Mouse (Mus musculus) heart, postnatal 0 days (tissue): Measurements from ENCODE around the gene Creb5. TPM values are rescaled to one million over a fixed set of nuclear protein-coding genes. Genes with fewer than 3 reads are reported as not detected.

Experiments used
- ATAC-seq: fragments of 200-750 bp; cut with Nextera tagmentation; 2 replicates; pipeline ENCODE4 v1.8.0; 2017; ENCODE audit warnings: low read depth, moderate number of reproducible peaks, moderate library complexity; ENCODE audit not compliant: insufficient read depth
- DNase-seq: peaks from one replicate; pipeline ENCODE4 v3.0.0-alpha.2; 2016; ENCODE audit warnings: low spot score
- H3K27ac ChIP-seq: fragments of 300-500 bp; sonication (generic); 2 replicates; pipeline ENCODE4 v1.5.1; 2014; ENCODE audit warnings: low read depth, mild to moderate bottlenecking
- H3K27me3 ChIP-seq: fragments of 300-500 bp; sonication (generic); 2 replicates; pipeline ENCODE4 v1.6.1; 2014; ENCODE audit warnings: low read length, mixed read lengths; ENCODE audit not compliant: control insufficient read depth, insufficient read depth
- H3K36me3 ChIP-seq: fragments of 300-500 bp; sonication (generic); replicated peaks from 2 replicates; pipeline ENCODE4 v1.6.1; 2014; ENCODE audit warnings: low read length, mixed read lengths; ENCODE audit not compliant: control insufficient read depth, insufficient read depth
- H3K4me1 ChIP-seq: fragments of 300-500 bp; sonication (generic); 2 replicates; pipeline ENCODE4 v1.6.1; 2014; ENCODE audit warnings: antibody characterized with exemption; ENCODE audit not compliant: control insufficient read depth, insufficient read depth
- H3K4me2 ChIP-seq: fragments of 300-500 bp; sonication (generic); 2 replicates; pipeline ENCODE4 v1.6.1; 2014; ENCODE audit warnings: low read depth, mild to moderate bottlenecking, low read length, moderate library complexity
- H3K4me3 ChIP-seq: fragments of 300-500 bp; sonication (generic); 2 replicates; pipeline ENCODE4 v1.5.1; 2014; ENCODE audit warnings: low read depth, low read length
- H3K9ac ChIP-seq: fragments of 300-500 bp; sonication (generic); replicated peaks from 2 replicates; pipeline ENCODE4 v1.6.1; 2014; ENCODE audit warnings: low read depth, low read length, mixed read lengths
- H3K9me3 ChIP-seq: fragments of 300-500 bp; sonication (generic); replicated peaks from 2 replicates; pipeline ENCODE4 v1.6.1; 2016; ENCODE audit warnings: low read length; ENCODE audit not compliant: control insufficient read depth
- CTCF ChIP-seq: IDR thresholded peaks from 2 replicates; pipeline ENCODE4 v1.5.1; 2016; ENCODE audit warnings: antibody characterized with exemption, control low read depth, low read depth
- EP300 ChIP-seq: IDR thresholded peaks from 2 replicates; pipeline ENCODE4 v1.6.1; 2016; ENCODE audit warnings: antibody characterized with exemption, low read depth
- WGBS: fragments of 180-500 bp; shearing (Covaris S2); extraction: QIAGEN DNeasy Blood & Tissue Kit; methylation state at CpG from one replicate; pipeline ENCODE4 v1.1.7; 2014; 5-methylcytosine and 5-hydroxymethylcytosine counted together
- polyA plus RNA-seq: library from polyadenylated mRNA; unstranded; fragments of >200 nt; fragmentation: Nextera tagmentation; extraction: Ambion mirVana; gene quantifications from 2 replicates; pipeline ENCODE4 v1.2.1, GENCODE M21; 2015
- total RNA-seq: library from RNA; depleted of rRNA; stranded (reverse); fragments of >200 nt; gene quantifications from 2 replicates; pipeline ENCODE4 v1.2.3, GENCODE M21; 2014; ENCODE audit warnings: low replicate concordance

Creb5 gene
- total and polyA plus RNA-seq, 2 experiments from 2014 or later = 13.5 to 17.8 TPM

- ATAC-seq (no peak), DNase-seq (no peak)
- Histone ChIP-seq H3K9ac (no peak overlapping the region), H3K4me1 (no peaks in the 10 kb centered on the region), H3K27ac (no peak overlapping the region), H3K27me3 (no peaks in the 10 kb centered on the region), H3K36me3 (no peaks in the 10 kb centered on the region), H3K4me3 (no peak overlapping the region), H3K4me2 (no peak overlapping the region), H3K9me3 (no peaks in the 10 kb centered on the region)
- no peak for TF ChIP-seq EP300
- TF ChIP-seq CTCF = no peak
- 78% methylated on average over 13 of the region's 13 CpGs for WGBS
Observed at GRCm38 (mm10) chr6:53523743-53524497, 236.8 kb downstream of the Creb5 start.

GRCm38 (mm10) chr6:53526460-53526859 lies 239.4 kb downstream of the Creb5 start:
- Histone ChIP-seq H3K27ac (no peak overlapping the region), H3K4me3 (no peak overlapping the region), H3K36me3 (no peaks in the 10 kb centered on the region), H3K27me3 (no peaks in the 10 kb centered on the region), H3K9me3 (no peaks in the 10 kb centered on the region), H3K4me1 (no peaks in the 10 kb centered on the region), H3K4me2 (no peak overlapping the region), H3K9ac (no peak overlapping the region)
- TF ChIP-seq CTCF = peak; percentile 8; the same call in 1 of the 2 replicates
- no peak for TF ChIP-seq EP300
- DNase-seq (no peak), ATAC-seq (no peak)
- WGBS = 96% methylated on average over 1 of the region's 1 CpGs

GRCm38 (mm10) chr6:53530742-53531141 lies 243.7 kb downstream of the Creb5 start:
- 84% methylated on average over 8 of the region's 8 CpGs for WGBS
- TF ChIP-seq EP300 (no peak), CTCF (no peak)

GRCm38 (mm10) chr6:53531461-53531860 lies 244.4 kb downstream of the Creb5 start:
- H3K4me3 ChIP-seq = no peak overlapping the region
- H3K4me2 ChIP-seq = no peak overlapping the region
- TF ChIP-seq CTCF = no peak
- no peak for TF ChIP-seq EP300
- H3K27ac ChIP-seq = no peak overlapping the region
- H3K9ac ChIP-seq = no peak overlapping the region
- no peak for DNase-seq
- H3K4me1 ChIP-seq = no peaks in the 10 kb centered on the region
- no peaks in the 10 kb centered on the region for H3K9me3 ChIP-seq
- ATAC-seq = no peak
- no peaks in the 10 kb centered on the region for H3K27me3 ChIP-seq
- no peaks in the 10 kb centered on the region for H3K36me3 ChIP-seq
- 78% methylated on average over 4 of the region's 4 CpGs for WGBS

More at GRCm38 (mm10) chr6:53530742-53531141, 243.7 kb downstream of the Creb5 start:
- no peaks in the 10 kb centered on the region for H3K27me3 ChIP-seq
- H3K36me3 ChIP-seq = no peaks in the 10 kb centered on the region
- ATAC-seq (no peak), DNase-seq (no peak)
- no peak overlapping the region for H3K4me3 ChIP-seq
- H3K9me3 ChIP-seq = no peaks in the 10 kb centered on the region
- no peak overlapping the region for H3K4me2 ChIP-seq
- H3K4me1 ChIP-seq = no peaks in the 10 kb centered on the region
- H3K9ac ChIP-seq = no peak overlapping the region
- no peak overlapping the region for H3K27ac ChIP-seq

GRCm38 (mm10) chr6:53537530-53537929 lies 250.5 kb downstream of the Creb5 start:
- DNase-seq = no peak
- no peaks in the 10 kb centered on the region for H3K9me3 ChIP-seq
- H3K36me3 ChIP-seq = no peaks in the 10 kb centered on the region
- no peak overlapping the region for H3K4me3 ChIP-seq
- peak overlapping the region; percentile 40 for H3K27ac ChIP-seq
- no peaks in the 10 kb centered on the region for H3K27me3 ChIP-seq
- WGBS = 64% methylated on average over 4 of the region's 4 CpGs
- ATAC-seq = peak; percentile 33; the same call in 1 of the 2 replicates
- no peak overlapping the region for H3K4me2 ChIP-seq
- no peak overlapping the region for H3K9ac ChIP-seq
- peaks cover 10% of the 10 kb centered on the region; the same call in 1 of the 2 replicates for H3K4me1 ChIP-seq
- TF ChIP-seq CTCF (no peak), EP300 (no peak)

GRCm38 (mm10) chr6:53541798-53542197 lies 254.7 kb downstream of the Creb5 start:
- Histone ChIP-seq H3K36me3 (no peaks in the 10 kb centered on the region), H3K4me2 (no peak overlapping the region), H3K27ac (no peak overlapping the region), H3K4me3 (no peak overlapping the region), H3K27me3 (no peaks in the 10 kb centered on the region), H3K9me3 (no peaks in the 10 kb centered on the region), H3K4me1 (peaks cover 14% of the 10 kb centered on the region; the same call in 1 of the 2 replicates), H3K9ac (no peak overlapping the region)
- TF ChIP-seq CTCF (peak; percentile 49), EP300 (no peak)
- peak; percentile 63; the same call in 1 of the 2 replicates for ATAC-seq
- WGBS = 52% methylated on average over 5 of the region's 5 CpGs
- peak; percentile 48 for DNase-seq
